Comparison of ENCODE assay signal across 30 mouse cellular contexts in genomic region chr17:27628376-27628775, GRCm38 (mm10). TPM values are rescaled to one million over a fixed set of nuclear protein-coding genes. Genes with fewer than 3 reads are reported as not detected.
A peak's percentile ranks its signal among the peaks of the same experiment; 100 is the strongest.
DNase-seq lines count a peak whose midpoint lies in the region; ATAC-seq and TF ChIP-seq lines count a peak whose summit lies in the region.
"Had no signal": no experiment of that assay in that cellular context is flagged by ENCODE, and none has a peak within 500 bp of the region (broad histone marks: within the 10 kb centered on the region; RNA-seq: fewer than 3 reads in every experiment).

No protein-coding gene starts in this region.

- no peaks in the 10 kb centered on the region for H3K27me3 ChIP-seq in liver, adult 2 months (ENCODE audit: control insufficient read depth, insufficient read depth, low read length)
- H3K27me3 ChIP-seq in liver, embryonic 11.5 days (replicated peaks; ENCODE audit: control insufficient read depth, insufficient read depth, low read length): no peaks in the 10 kb centered on the region
- H3K27me3 ChIP-seq in MEL (ENCODE audit: control insufficient read depth in 1 of 2, insufficient read depth in 2 of 2, low read length in 2 of 2): no peaks in the 10 kb centered on the region
- H3K27me3 ChIP-seq: embryonic facial prominence, embryonic 13.5 days; embryonic facial prominence, embryonic 15.5 days; forebrain, embryonic 12.5 days had no signal

- TF ChIP-seq RAD21 in MEL (IDR thresholded peaks at IDR 0.05; ENCODE audit: low read depth, low read length): no peak

- H3K36me3 ChIP-seq in liver, adult 2 months (ENCODE audit: control insufficient read depth, insufficient read depth, low read length): peaks cover 13% of the 10 kb centered on the region
- H3K36me3 ChIP-seq in liver, embryonic 11.5 days (ENCODE audit: control insufficient read depth, insufficient read depth, low read length): peaks cover 31% of the 10 kb centered on the region
- peaks cover 9 to 19% of the 10 kb centered on the region in 2 experiments for H3K36me3 ChIP-seq in MEL (ENCODE audit: control insufficient read depth in 1 of 2, insufficient read depth in 2 of 2, low read length in 2 of 2)

- no peak for TF ChIP-seq EP300 in MEL (IDR thresholded peaks at IDR 0.05; ENCODE audit: low read depth in 1 of 2, low read length in 2 of 2)

- peak; percentile 45 for DNase-seq in liver, adult 2 months (ENCODE audit: extremely low read depth, low read depth, low spot score)
- no peak for DNase-seq in liver, embryonic 11.5 days (ENCODE audit: low spot score)
- DNase-seq in MEL (ENCODE audit: low read depth, low spot score) (peak; percentile 45), ZHBTc4 (ENCODE audit: low read depth, low spot score) (peak; percentile 71)
- DNase-seq in thymus, postnatal 0 days (ENCODE audit: low spot score): no peak
- DNase-seq: adrenal gland, adult 2 months; adrenal gland, postnatal 10 days; adrenal gland, postnatal 25 days; B cell, adult 2 months; cerebellum, adult 11 months; cerebellum, adult 18-20 months; cerebellum, adult 8-10 months; cerebellum, adult 9-11 months; cerebellum, postnatal 14 days; cerebellum, postnatal 36 days; embryo, embryonic 11 days had no signal

- no peak for TF ChIP-seq CTCF in liver, adult 2 months (IDR thresholded peaks at IDR 0.05; ENCODE audit: low read depth, low read length)
- no peak for TF ChIP-seq CTCF in MEL (IDR thresholded peaks at IDR 0.05 in 2 of 3, conservative IDR thresholded peaks at IDR 0.05 in 1 of 3; ENCODE audit: control insufficient read depth in 1 of 3, insufficient read depth in 1 of 3, low read depth in 2 of 3, low read length in 3 of 3, poor library complexity in 1 of 3, severe bottlenecking in 1 of 3)

- 35% methylated on average over 8 of the region's 8 CpGs for WGBS in liver, adult 2 months
- 88% methylated on average over 8 of the region's 8 CpGs for WGBS in liver, embryonic 11.5 days

- H3K4me2 ChIP-seq in liver, embryonic 11.5 days: no peak overlapping the region
- H3K4me2 ChIP-seq: embryonic facial prominence, embryonic 13.5 days; embryonic facial prominence, embryonic 15.5 days; forebrain, embryonic 12.5 days had no signal

- ATAC-seq in liver, embryonic 11.5 days (replicated peaks; ENCODE audit: low FRiP score): no peak
- ATAC-seq in megakaryocyte-erythroid progenitor cell, adult 5-6 weeks (replicated peaks; ENCODE audit: low FRiP score, low TSS enrichment, poor library complexity, severe bottlenecking): no peak
- ATAC-seq: CD4-positive, CD25-positive, alpha-beta regulatory T cell, adult 4 months; forebrain, embryonic 16.5 days had no signal

- no peak overlapping the region for H3K9ac ChIP-seq in liver, adult 2 months (ENCODE audit: low read depth, low read length)
- no peak overlapping the region for H3K9ac ChIP-seq in liver, embryonic 11.5 days (ENCODE audit: low read depth, low read length)
- H3K9ac ChIP-seq in MEL (ENCODE audit: control insufficient read depth, low read depth, low read length, poor library complexity, severe bottlenecking): no peak overlapping the region
- H3K9ac ChIP-seq: embryonic facial prominence, embryonic 13.5 days; embryonic facial prominence, embryonic 15.5 days; forebrain, embryonic 12.5 days had no signal

- no peak overlapping the region for H3K27ac ChIP-seq in liver, adult 2 months (replicated peaks; ENCODE audit: insufficient read depth, low read depth, low read length)
- H3K27ac ChIP-seq in liver, embryonic 11.5 days (ENCODE audit: low read depth, low read length): no peak overlapping the region
- no peak overlapping the region for H3K27ac ChIP-seq in MEL (ENCODE audit: control insufficient read depth, low read depth, low read length)
- H3K27ac ChIP-seq: embryonic facial prominence, embryonic 13.5 days; embryonic facial prominence, embryonic 15.5 days; forebrain, embryonic 10.5 days; forebrain, embryonic 12.5 days had no signal

- H3K9me3 ChIP-seq in liver, embryonic 11.5 days (ENCODE audit: control insufficient read depth, low read length): no peaks in the 10 kb centered on the region
- H3K9me3 ChIP-seq in MEL (replicated peaks; ENCODE audit: insufficient read depth, low read length): no peaks in the 10 kb centered on the region
- H3K9me3 ChIP-seq: embryonic facial prominence, embryonic 13.5 days; embryonic facial prominence, embryonic 15.5 days; forebrain, embryonic 10.5 days; forebrain, embryonic 12.5 days; G1E had no signal

- no peak overlapping the region for H3K4me3 ChIP-seq in liver, adult 2 months (ENCODE audit: insufficient read depth, low read depth, low read length)
- H3K4me3 ChIP-seq in liver, embryonic 11.5 days (ENCODE audit: low read depth, low read length): no peak overlapping the region
- H3K4me3 ChIP-seq in MEL (ENCODE audit: control insufficient read depth in 1 of 2, insufficient read depth in 1 of 2, low read depth in 2 of 2, low read length in 2 of 2): no peak overlapping the region
- H3K4me3 ChIP-seq: embryonic facial prominence, embryonic 13.5 days; embryonic facial prominence, embryonic 15.5 days; erythroblast, embryonic 14.5 days; forebrain, embryonic 10.5 days; forebrain, embryonic 12.5 days had no signal

- no peak for TF ChIP-seq POLR2A in liver, adult 2 months (IDR thresholded peaks at IDR 0.05; ENCODE audit: extremely low read depth, insufficient read depth, low read length)
- TF ChIP-seq POLR2A in MEL (IDR thresholded peaks at IDR 0.05; ENCODE audit: control insufficient read depth in 1 of 2, insufficient read depth in 1 of 2, low read depth in 1 of 2, low read length in 2 of 2, poor library complexity in 1 of 2): no peak

- H3K79me2 ChIP-seq in liver, adult 2 months (ENCODE audit: control insufficient read depth, insufficient read depth, low read length): peaks cover 2% of the 10 kb centered on the region; the same call in 1 of the 2 replicates
- peaks cover 25% of the 10 kb centered on the region for H3K79me2 ChIP-seq in MEL (ENCODE audit: control insufficient read depth, insufficient read depth, low read length, poor library complexity)

- H3K4me1 ChIP-seq in liver, adult 2 months (ENCODE audit: control insufficient read depth, insufficient read depth, low read length): peaks cover 9% of the 10 kb centered on the region
- peaks cover 23% of the 10 kb centered on the region for H3K4me1 ChIP-seq in liver, embryonic 11.5 days (replicated peaks; ENCODE audit: control insufficient read depth, insufficient read depth, low read length)
- peaks cover 0 to 9% of the 10 kb centered on the region in 2 experiments; a peak in 3 of 4 replicates for H3K4me1 ChIP-seq in MEL (ENCODE audit: control insufficient read depth in 1 of 2, insufficient read depth in 2 of 2, low read length in 2 of 2)

TF ChIP-seq in MEL, 35 proteins besides CTCF, POLR2A, EP300 and RAD21 (continues in another document):
- no peak for TF ChIP-seq TBP (IDR thresholded peaks at IDR 0.05; ENCODE audit: low read depth, low read length)
- TF ChIP-seq POLR2AphosphoS2 (IDR thresholded peaks at IDR 0.05; ENCODE audit: low read length): no peak
- no peak for TF ChIP-seq CHD2 (IDR thresholded peaks at IDR 0.05; ENCODE audit: low read length)
- no peak for TF ChIP-seq TAL1 (IDR thresholded peaks at IDR 0.05; ENCODE audit: low read length)

RNA-seq across cellular contexts. Expression of gene Nudt3, which starts 5.1 kb away (rescaled TPM):
- total RNA-seq in liver, adult 2 months (2014; rRNA removed): 19.5 and 21.1 TPM in 2 replicates
- polyA plus RNA-seq in liver, adult 2 months (2012; rRNA removed): 23.5 and 25.5 TPM in 2 replicates
- 19.6 and 26.1 TPM in 2 replicates for polyA plus RNA-seq in liver, embryonic 11.5 days (2014; fragmentation: Nextera tagmentation; extraction: Ambion mirVana)
- 93.8 and 96.5 TPM in 2 replicates for total RNA-seq in MEL (2012; rRNA removed)
- polyA plus RNA-seq in MEL (2012; ENCODE audit: insufficient read depth in 1 of 2, insufficient read length in 2 of 2, low read depth in 1 of 2, low replicate concordance in 2 of 2, missing spikeins in 1 of 2): 100 to 1,000 TPM in 1 of 2 experiments, 10 to 100 TPM in 1; 97.0 to 258 TPM
- 80.5 and 87.8 TPM in 2 replicates for polyA plus RNA-seq in thymus, postnatal 0 days (2015; fragmentation: Nextera tagmentation; extraction: Ambion mirVana)
- total RNA-seq in megakaryocyte-erythroid progenitor cell, adult 5-6 weeks (2014; fragmentation: Nextera tagmentation): 78.3 and 78.9 TPM in 2 replicates
- 143 and 144 TPM in 2 replicates for total RNA-seq in megakaryocyte-erythroid progenitor cell, adult 5-6 weeks (2017)

RNA-seq across cellular contexts. Expression of gene RPS10-NUDT3, which starts 6.6 kb away (rescaled TPM):
- not detected in 2 replicates for total RNA-seq in liver, adult 2 months (2014; rRNA removed)
- polyA plus RNA-seq in liver, adult 2 months (2012; rRNA removed): not detected in 2 replicates
- polyA plus RNA-seq in liver, embryonic 11.5 days (2014; fragmentation: Nextera tagmentation; extraction: Ambion mirVana): not detected in 2 replicates
- total RNA-seq in MEL (2012; rRNA removed): not detected in 2 replicates
- 10 to 100 TPM in 1 of 2 experiments, not detected in 1; 37.3 TPM for polyA plus RNA-seq in MEL (2012; ENCODE audit: insufficient read depth in 1 of 2, insufficient read length in 2 of 2, low read depth in 1 of 2, low replicate concordance in 2 of 2, missing spikeins in 1 of 2)
- not detected in 2 replicates for polyA plus RNA-seq in thymus, postnatal 0 days (2015; fragmentation: Nextera tagmentation; extraction: Ambion mirVana)
- total RNA-seq in megakaryocyte-erythroid progenitor cell, adult 5-6 weeks (2014; fragmentation: Nextera tagmentation): not detected in 2 replicates
- not detected in 2 replicates for total RNA-seq in megakaryocyte-erythroid progenitor cell, adult 5-6 weeks (2017)
- total RNA-seq: adrenal gland, adult 2 months; adrenal gland, postnatal 25 days; adrenal gland, postnatal 4 days; common myeloid progenitor, adult 5-6 weeks; G1E had no signal
- polyA plus RNA-seq: adrenal gland, adult 2 months; brain, embryonic 14.5 days; CD4-positive, CD25-positive, alpha-beta regulatory T cell, adult 4 months; embryonic facial prominence, embryonic 11.5 days; embryonic facial prominence, embryonic 13.5 days; embryonic facial prominence, embryonic 15.5 days; erythroblast, embryonic 14.5 days; forebrain, embryonic 10.5 days; forebrain, embryonic 12.5 days; forebrain, embryonic 14.5 days; forebrain, embryonic 16.5 days; G1E had no signal

RNA-seq across cellular contexts. Expression of gene Rps10, which starts 8.1 kb away (rescaled TPM):
- total RNA-seq in liver, adult 2 months (2014; rRNA removed): 416 and 461 TPM in 2 replicates
- 407 and 437 TPM in 2 replicates for polyA plus RNA-seq in liver, adult 2 months (2012; rRNA removed)
- polyA plus RNA-seq in liver, embryonic 11.5 days (2014; fragmentation: Nextera tagmentation; extraction: Ambion mirVana): 1,138 and 1,235 TPM in 2 replicates
- 3,087 and 3,166 TPM in 2 replicates for total RNA-seq in MEL (2012; rRNA removed)
- 1,000 to 10,000 TPM; 3,057 to 3,899 TPM for polyA plus RNA-seq in MEL (2012; ENCODE audit: insufficient read depth in 1 of 2, insufficient read length in 2 of 2, low read depth in 1 of 2, low replicate concordance in 2 of 2, missing spikeins in 1 of 2)
- 1,579 and 1,606 TPM in 2 replicates for polyA plus RNA-seq in thymus, postnatal 0 days (2015; fragmentation: Nextera tagmentation; extraction: Ambion mirVana)
- 2,733 and 3,098 TPM in 2 replicates for total RNA-seq in megakaryocyte-erythroid progenitor cell, adult 5-6 weeks (2014; fragmentation: Nextera tagmentation)
- total RNA-seq in megakaryocyte-erythroid progenitor cell, adult 5-6 weeks (2017): 2,912 and 3,218 TPM in 2 replicates

RNA-seq across cellular contexts. Expression of gene Pacsin1, which starts 26.9 kb away (rescaled TPM):
- 0.27 TPM in 1 of 2 replicates, not detected in the other for total RNA-seq in liver, adult 2 months (2014; rRNA removed)
- polyA plus RNA-seq in liver, adult 2 months (2012; rRNA removed): 0.16 and 0.23 TPM in 2 replicates
- 0.71 and 0.75 TPM in 2 replicates for polyA plus RNA-seq in liver, embryonic 11.5 days (2014; fragmentation: Nextera tagmentation; extraction: Ambion mirVana)
- total RNA-seq in MEL (2012; rRNA removed): not detected in 2 replicates
- under 1 TPM in 1 of 2 experiments, not detected in 1; 0.17 TPM for polyA plus RNA-seq in MEL (2012; ENCODE audit: insufficient read depth in 1 of 2, insufficient read length in 2 of 2, low read depth in 1 of 2, low replicate concordance in 2 of 2, missing spikeins in 1 of 2)
- 19.8 and 20.1 TPM in 2 replicates for polyA plus RNA-seq in thymus, postnatal 0 days (2015; fragmentation: Nextera tagmentation; extraction: Ambion mirVana)
- 0.64 TPM in 1 of 2 replicates, not detected in the other for total RNA-seq in megakaryocyte-erythroid progenitor cell, adult 5-6 weeks (2014; fragmentation: Nextera tagmentation)
- total RNA-seq in megakaryocyte-erythroid progenitor cell, adult 5-6 weeks (2017): 0.11 TPM in 1 of 2 replicates, not detected in the other
- total RNA-seq: common myeloid progenitor, adult 5-6 weeks had no signal
- polyA plus RNA-seq: G1E had no signal

Comparison
In these comparisons a context has a peak if more than half of its experiments do, and no peak if none do; other contexts are left out.
1. DNase-seq: peak in liver, adult 2 months (single experiment), MEL (single experiment) and ZHBTc4 (single experiment); none in liver, embryonic 11.5 days (single experiment) and thymus, postnatal 0 days (single experiment).